Mouse (Mus musculus) adrenal gland, adult (tissue): ENCODE results near the gene Ndufa11.
A peak's percentile ranks its signal among the peaks of the same experiment; 100 is the strongest.

ENCODE experiments used
- DNase-seq, 2 experiments: peaks; one replicate each; pipeline ENCODE4 v3.0.0; 2022 to 2023; ENCODE audit warnings: low spot score in 1 of 2; ENCODE audit not compliant: inconsistent age in 2 of 2

The Ndufa11 gene

GRCm38 (mm10) chr17:56757416-56758123 lies 40.0 kb downstream of the Ndufa11 start, which contains the start of gene Nrtn:
Gene Nrtn, minus strand, starts transcription at chr17:56757530.
- peak; percentile 91 to 97 for DNase-seq

- DNase-seq, result peak; percentile 75 to 86
Observed at GRCm38 (mm10) chr17:56758132-56758531, 40.6 kb downstream of the Ndufa11 start.

GRCm38 (mm10) chr17:56759261-56759660 lies 41.7 kb downstream of the Ndufa11 start:
- no peak for DNase-seq

- DNase-seq, result peak in 1 of 2 experiments; percentile 45
Observed at GRCm38 (mm10) chr17:56761077-56761476, 43.5 kb downstream of the Ndufa11 start.

- DNase-seq, result peak; percentile 90 to 96
Observed at GRCm38 (mm10) chr17:56761991-56762410, 44.4 kb downstream of the Ndufa11 start.

GRCm38 (mm10) chr17:56762769-56763731 lies 45.5 kb downstream of the Ndufa11 start:
- DNase-seq, result peak; percentile 62 to 90

- DNase-seq, result peak in 1 of 2 experiments; percentile 44
Observed at GRCm38 (mm10) chr17:56763741-56764250, 46.2 kb downstream of the Ndufa11 start.

GRCm38 (mm10) chr17:56764474-56765354 lies 47.1 kb downstream of the Ndufa11 start, which contains the start of gene Dus3l:
Gene Dus3l, plus strand, starts transcription at chr17:56764757.
- DNase-seq, result peak; percentile 92 to 99

GRCm38 (mm10) chr17:56765431-56765830 lies 47.9 kb downstream of the Ndufa11 start:
- DNase-seq, result no peak

- DNase-seq, result no peak
Observed at GRCm38 (mm10) chr17:56766631-56767405, 49.3 kb downstream of the Ndufa11 start.

GRCm38 (mm10) chr17:56767531-56768135 lies 50.1 kb downstream of the Ndufa11 start:
- no peak for DNase-seq

GRCm38 (mm10) chr17:56768941-56769340 lies 51.4 kb downstream of the Ndufa11 start:
- DNase-seq, result no peak

- DNase-seq, result no peak
Observed at GRCm38 (mm10) chr17:56769950-56770349, 52.4 kb downstream of the Ndufa11 start, which contains the start of gene Prr22. Gene Prr22, plus strand, starts transcription at chr17:56770250.
